Mouse (Mus musculus): ENCODE measurements around the gene Cep55. TPM values are rescaled to one million over a fixed set of nuclear protein-coding genes. Genes with fewer than 3 reads are reported as not detected.

The Cep55 gene
- polyA plus RNA-seq, 1 experiment, result 8.4 TPM

DNA sequence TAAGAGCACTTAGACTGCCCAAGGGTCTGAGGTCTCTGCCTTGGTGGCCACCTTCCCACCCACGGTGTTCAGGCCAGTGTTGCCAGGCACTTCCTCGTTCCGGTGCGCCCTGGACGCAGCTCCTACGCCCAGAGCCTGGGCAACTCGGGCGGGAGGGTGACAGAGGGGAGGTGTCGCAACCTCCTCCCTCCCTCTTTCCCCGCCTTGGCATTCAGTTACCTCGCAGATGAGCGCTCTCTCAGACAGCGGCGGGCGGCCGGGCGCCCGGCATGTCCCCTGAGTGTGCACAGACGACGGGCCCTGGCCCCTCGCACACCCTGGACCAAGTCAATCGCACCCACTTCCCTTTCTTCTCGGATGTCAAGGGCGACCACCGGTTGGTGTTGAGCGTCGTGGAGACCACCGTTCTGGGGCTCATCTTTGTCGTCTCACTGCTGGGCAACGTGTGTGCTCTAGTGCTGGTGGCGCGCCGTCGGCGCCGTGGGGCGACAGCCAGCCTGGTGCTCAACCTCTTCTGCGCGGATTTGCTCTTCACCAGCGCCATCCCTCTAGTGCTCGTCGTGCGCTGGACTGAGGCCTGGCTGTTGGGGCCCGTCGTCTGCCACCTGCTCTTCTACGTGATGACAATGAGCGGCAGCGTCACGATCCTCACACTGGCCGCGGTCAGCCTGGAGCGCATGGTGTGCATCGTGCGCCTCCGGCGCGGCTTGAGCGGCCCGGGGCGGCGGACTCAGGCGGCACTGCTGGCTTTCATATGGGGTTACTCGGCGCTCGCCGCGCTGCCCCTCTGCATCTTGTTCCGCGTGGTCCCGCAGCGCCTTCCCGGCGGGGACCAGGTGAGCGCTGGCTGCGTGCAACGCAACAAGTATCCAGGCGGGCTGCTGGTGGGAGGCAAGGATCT, 42.3 kb downstream of the Cep55 start, which contains the start of gene Ffar4:
TSS of gene Ffar4 (plus strand) at position 214 of the 901 bp plus-strand sequence.
- H3K27ac ChIP-seq (ENCODE audit: control insufficient read depth, insufficient read depth, low read length), result no peak within 1 kb of the TSS
- H3K4me3 ChIP-seq (ENCODE audit: control insufficient read depth, insufficient read depth, low read length), result no peak within 1 kb of the TSS
- H3K4me1 ChIP-seq (replicated peaks; ENCODE audit: control insufficient read depth, insufficient read depth, low read length), result no peaks in the 10 kb centered on the region
- DNase-seq, result no peak
- no peak for TF ChIP-seq POLR2A (IDR thresholded peaks at IDR 0.05; ENCODE audit: control insufficient read depth, extremely low read depth, insufficient read depth, low read length, poor library complexity)
- TF ChIP-seq CTCF (IDR thresholded peaks at IDR 0.05; ENCODE audit: borderline replicate concordance, control insufficient read depth, extremely low read depth, insufficient read depth, low read length, poor library complexity), result no peak
- no peaks in the 10 kb centered on the region for H3K27me3 ChIP-seq (ENCODE audit: control insufficient read depth, insufficient read depth, low read length)
- 3% methylated on average over 77 of the region's 77 CpGs for WGBS
- no peaks in the 10 kb centered on the region for H3K36me3 ChIP-seq (ENCODE audit: control insufficient read depth, insufficient read depth, low read length)

DNA sequence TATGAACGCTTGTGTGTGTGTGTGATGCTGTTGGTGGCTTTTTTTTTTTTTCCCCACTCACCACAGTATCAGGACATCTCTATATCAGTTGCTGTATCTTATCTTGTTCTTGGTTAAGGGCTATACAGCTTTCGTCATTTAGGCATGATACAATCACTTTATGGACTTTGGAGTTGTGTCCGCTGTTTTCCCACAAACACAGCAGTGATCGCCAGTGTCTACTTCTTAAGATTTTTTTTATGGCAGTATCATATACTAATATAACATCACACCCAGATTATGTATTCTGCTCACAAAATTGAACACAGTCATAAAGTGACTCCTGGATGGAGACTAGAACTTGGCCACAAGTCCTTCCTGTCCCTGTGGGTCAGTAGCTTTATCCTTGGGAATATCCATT, 53.1 kb downstream of the Cep55 start:
- no peaks in the 10 kb centered on the region for H3K36me3 ChIP-seq (ENCODE audit: control insufficient read depth, insufficient read depth, low read length)
- DNase-seq, result no peak
- no peaks in the 10 kb centered on the region for H3K4me1 ChIP-seq (replicated peaks; ENCODE audit: control insufficient read depth, insufficient read depth, low read length)
- 92% methylated on average over 4 of the region's 4 CpGs for WGBS
- H3K27ac ChIP-seq (ENCODE audit: control insufficient read depth, insufficient read depth, low read length), result no peak overlapping the region
- H3K27me3 ChIP-seq (ENCODE audit: control insufficient read depth, insufficient read depth, low read length), result no peaks in the 10 kb centered on the region
- TF ChIP-seq POLR2A (IDR thresholded peaks at IDR 0.05; ENCODE audit: control insufficient read depth, extremely low read depth, insufficient read depth, low read length, poor library complexity) (no peak), CTCF (IDR thresholded peaks at IDR 0.05; ENCODE audit: borderline replicate concordance, control insufficient read depth, extremely low read depth, insufficient read depth, low read length, poor library complexity) (no peak)
- no peak overlapping the region for H3K4me3 ChIP-seq (ENCODE audit: control insufficient read depth, insufficient read depth, low read length)

DNA sequence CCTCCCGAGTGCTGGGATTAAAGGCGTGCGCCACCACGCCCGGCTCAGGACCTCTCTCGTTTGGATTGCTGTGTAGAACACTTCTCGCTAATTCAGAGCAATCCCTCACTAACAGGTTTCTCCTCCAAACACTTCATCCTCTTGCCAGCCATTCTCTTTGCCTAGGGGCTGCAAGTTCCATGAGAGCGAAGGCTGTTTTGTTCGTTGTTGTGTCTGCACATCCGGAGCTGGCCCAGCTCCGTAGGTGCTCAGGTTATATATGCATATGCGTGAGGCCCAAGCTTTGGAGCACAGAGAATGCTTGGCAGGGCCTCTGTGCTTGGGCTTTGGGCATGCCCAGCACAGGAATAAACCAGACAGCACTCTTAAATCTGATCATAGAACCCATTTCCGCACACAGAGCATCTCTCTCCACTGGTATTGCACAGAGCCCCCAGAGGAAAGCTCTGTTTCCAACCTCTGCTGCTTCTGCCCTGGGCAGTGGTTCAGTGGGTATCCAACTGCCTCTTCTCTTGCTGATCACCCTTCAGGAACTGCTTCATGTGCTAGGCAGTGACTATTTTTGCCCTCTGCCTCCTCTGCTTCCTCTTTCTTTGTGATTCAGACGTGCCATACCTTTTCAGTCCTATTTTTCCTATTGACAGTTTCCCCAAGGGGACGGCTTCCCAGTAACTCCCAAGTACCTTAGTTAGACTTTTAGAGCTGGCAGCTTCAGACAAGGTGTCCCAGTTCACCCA, 54.9 kb downstream of the Cep55 start:
- TF ChIP-seq POLR2A (IDR thresholded peaks at IDR 0.05; ENCODE audit: control insufficient read depth, extremely low read depth, insufficient read depth, low read length, poor library complexity), result no peak
- no peak for TF ChIP-seq CTCF (IDR thresholded peaks at IDR 0.05; ENCODE audit: borderline replicate concordance, control insufficient read depth, extremely low read depth, insufficient read depth, low read length, poor library complexity)
- Histone ChIP-seq H3K36me3 (ENCODE audit: control insufficient read depth, insufficient read depth, low read length) (no peaks in the 10 kb centered on the region), H3K4me1 (replicated peaks; ENCODE audit: control insufficient read depth, insufficient read depth, low read length) (no peaks in the 10 kb centered on the region), H3K27ac (ENCODE audit: control insufficient read depth, insufficient read depth, low read length) (no peak overlapping the region), H3K27me3 (ENCODE audit: control insufficient read depth, insufficient read depth, low read length) (no peaks in the 10 kb centered on the region), H3K4me3 (ENCODE audit: control insufficient read depth, insufficient read depth, low read length) (no peak overlapping the region)
- 83% methylated on average over 15 of the region's 15 CpGs for WGBS
- DNase-seq, result no peak

DNA sequence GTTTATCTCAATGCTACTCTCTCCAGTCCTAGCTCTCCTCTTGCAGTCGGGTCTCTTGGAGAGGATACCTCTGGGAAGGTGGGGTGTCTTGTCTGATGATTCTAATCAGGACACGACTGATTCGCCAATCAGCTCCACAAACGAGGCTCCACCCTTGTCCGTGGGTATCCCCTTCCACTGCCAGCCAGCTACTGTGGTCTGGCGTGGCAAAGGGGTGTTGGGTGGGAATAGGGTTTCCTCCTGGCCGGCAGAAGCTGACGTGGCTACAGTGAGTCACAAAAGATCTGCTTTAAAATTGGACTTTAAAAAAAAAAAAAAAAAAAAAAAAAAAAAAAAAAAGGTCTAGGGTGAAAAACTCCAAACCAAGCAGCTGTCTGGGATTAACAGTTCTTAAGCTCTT, 56.2 kb downstream of the Cep55 start:
- WGBS, result 92% methylated on average over 8 of the region's 8 CpGs
- Histone ChIP-seq H3K4me1 (replicated peaks; ENCODE audit: control insufficient read depth, insufficient read depth, low read length) (no peaks in the 10 kb centered on the region), H3K4me3 (ENCODE audit: control insufficient read depth, insufficient read depth, low read length) (no peak overlapping the region), H3K27ac (ENCODE audit: control insufficient read depth, insufficient read depth, low read length) (no peak overlapping the region), H3K36me3 (ENCODE audit: control insufficient read depth, insufficient read depth, low read length) (no peaks in the 10 kb centered on the region), H3K27me3 (ENCODE audit: control insufficient read depth, insufficient read depth, low read length) (no peaks in the 10 kb centered on the region)
- TF ChIP-seq CTCF (IDR thresholded peaks at IDR 0.05; ENCODE audit: borderline replicate concordance, control insufficient read depth, extremely low read depth, insufficient read depth, low read length, poor library complexity), result no peak
- no peak for TF ChIP-seq POLR2A (IDR thresholded peaks at IDR 0.05; ENCODE audit: control insufficient read depth, extremely low read depth, insufficient read depth, low read length, poor library complexity)
- no peak for DNase-seq

DNA sequence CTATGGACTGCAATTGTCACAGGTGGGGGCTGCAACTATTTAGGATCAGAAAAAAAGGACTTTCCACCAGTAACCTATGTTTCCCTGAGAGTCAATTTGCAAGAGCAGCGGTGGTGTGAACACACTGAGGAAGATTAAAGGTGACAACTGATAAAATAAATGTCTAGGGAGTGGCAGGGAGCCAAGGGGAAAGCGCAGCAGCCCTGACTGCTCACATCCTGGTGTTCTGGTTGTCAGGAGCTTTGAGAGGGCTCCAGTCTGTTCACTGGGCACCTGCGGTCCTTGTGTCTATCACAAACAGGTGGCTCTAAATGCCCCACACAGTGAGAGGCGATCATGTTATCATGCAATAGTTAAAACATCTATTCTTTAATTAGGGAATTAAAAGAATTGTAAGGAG, 57.8 kb downstream of the Cep55 start:
- H3K36me3 ChIP-seq (ENCODE audit: control insufficient read depth, insufficient read depth, low read length), result no peaks in the 10 kb centered on the region
- no peak for DNase-seq
- no peak overlapping the region for H3K4me3 ChIP-seq (ENCODE audit: control insufficient read depth, insufficient read depth, low read length)
- TF ChIP-seq CTCF (IDR thresholded peaks at IDR 0.05; ENCODE audit: borderline replicate concordance, control insufficient read depth, extremely low read depth, insufficient read depth, low read length, poor library complexity), result no peak
- no peak for TF ChIP-seq POLR2A (IDR thresholded peaks at IDR 0.05; ENCODE audit: control insufficient read depth, extremely low read depth, insufficient read depth, low read length, poor library complexity)
- no peaks in the 10 kb centered on the region for H3K27me3 ChIP-seq (ENCODE audit: control insufficient read depth, insufficient read depth, low read length)
- no peaks in the 10 kb centered on the region for H3K4me1 ChIP-seq (replicated peaks; ENCODE audit: control insufficient read depth, insufficient read depth, low read length)
- H3K27ac ChIP-seq (ENCODE audit: control insufficient read depth, insufficient read depth, low read length), result no peak overlapping the region
- WGBS, result 75% methylated on average over 4 of the region's 4 CpGs

DNA sequence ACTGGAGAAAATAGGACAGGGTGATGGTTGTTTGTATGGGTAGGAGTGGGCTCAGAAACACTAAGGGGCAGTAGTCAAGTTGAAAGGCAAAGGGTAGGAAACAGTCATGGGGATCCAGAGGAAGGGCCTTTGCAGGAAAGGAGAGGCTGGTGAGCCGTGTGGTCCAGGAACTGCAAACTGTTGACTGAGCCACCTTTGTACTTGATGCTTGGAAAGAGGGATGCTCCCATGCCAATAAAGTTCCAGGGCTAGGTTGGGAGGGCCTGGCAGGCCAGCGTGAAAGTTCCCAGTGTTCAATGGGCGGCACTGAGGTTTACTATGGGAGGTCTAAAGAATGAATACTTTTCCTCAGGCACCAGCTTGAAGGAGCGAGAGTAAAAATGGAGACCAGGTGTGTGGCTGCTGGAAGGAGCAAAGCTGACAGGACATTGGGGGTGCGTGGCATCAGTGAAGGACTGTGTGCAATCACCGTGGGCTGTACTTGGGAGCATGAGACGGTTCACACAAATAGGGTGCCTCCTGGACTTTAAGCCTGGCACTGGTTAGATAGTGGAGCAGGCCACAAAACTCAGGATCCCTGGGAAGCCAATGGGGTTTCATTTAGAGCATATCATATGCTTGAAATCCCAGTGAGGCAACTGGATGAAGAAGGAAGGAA, 60.2 kb downstream of the Cep55 start:
- no peaks in the 10 kb centered on the region for H3K4me1 ChIP-seq (replicated peaks; ENCODE audit: control insufficient read depth, insufficient read depth, low read length)
- H3K27me3 ChIP-seq (ENCODE audit: control insufficient read depth, insufficient read depth, low read length), result no peaks in the 10 kb centered on the region
- no peak overlapping the region for H3K4me3 ChIP-seq (ENCODE audit: control insufficient read depth, insufficient read depth, low read length)
- no peak for DNase-seq
- no peak for TF ChIP-seq POLR2A (IDR thresholded peaks at IDR 0.05; ENCODE audit: control insufficient read depth, extremely low read depth, insufficient read depth, low read length, poor library complexity)
- no peak for TF ChIP-seq CTCF (IDR thresholded peaks at IDR 0.05; ENCODE audit: borderline replicate concordance, control insufficient read depth, extremely low read depth, insufficient read depth, low read length, poor library complexity)
- H3K27ac ChIP-seq (ENCODE audit: control insufficient read depth, insufficient read depth, low read length), result no peak overlapping the region
- H3K36me3 ChIP-seq (ENCODE audit: control insufficient read depth, insufficient read depth, low read length), result no peaks in the 10 kb centered on the region
- 97% methylated on average over 7 of the region's 7 CpGs for WGBS

Measured in thymus, adult 2 months (tissue).